15 mouse cellular contexts compared by ENCODE assay signal in the genomic region with DNA sequence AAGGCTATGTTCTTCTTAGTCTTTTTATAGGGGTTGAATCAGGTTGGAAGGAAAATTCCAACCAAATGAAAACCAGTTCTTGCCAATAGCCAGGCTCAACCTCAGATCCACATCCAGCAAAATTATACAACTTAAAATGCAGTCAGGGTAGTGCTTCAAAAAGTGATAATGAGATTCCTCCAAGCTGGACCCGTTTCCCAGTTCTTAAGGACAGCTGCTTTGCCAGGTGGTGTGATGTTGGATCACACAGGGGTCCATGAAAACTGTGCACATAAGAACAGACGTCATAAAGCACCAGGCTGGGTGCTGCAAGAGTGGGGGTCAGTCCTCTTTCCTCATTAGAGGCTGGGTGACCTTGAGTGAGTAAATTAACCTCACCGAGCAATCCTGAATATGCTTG.
DNase-seq lines count a peak whose midpoint lies in the region; ATAC-seq and TF ChIP-seq lines count a peak whose summit lies in the region.
"Had no signal": no experiment of that assay in that cellular context is flagged by ENCODE, and none has a peak within 500 bp of the region (broad histone marks: within the 10 kb centered on the region; RNA-seq: fewer than 3 reads in every experiment).

No protein-coding gene starts in this region.

- peak; percentile 91 for DNase-seq in brain, embryonic 14.5 days (ENCODE audit: low read depth)
- peak; percentile 87 for DNase-seq in forebrain, postnatal 0 days
- DNase-seq in layer of hippocampus, adult 9-11 months: peak; percentile 75
- peak; percentile 77 for DNase-seq in right cerebral cortex, adult 18-20 months
- DNase-seq in retina, embryonic 14.5 days (ENCODE audit: low spot score): no peak
- no peak for DNase-seq in B cell, adult 2 months
- DNase-seq: gastrocnemius, postnatal 10 days; thymus, postnatal 4 days had no signal

- no peak overlapping the region for H3K27ac ChIP-seq in forebrain, postnatal 0 days (ENCODE audit: low read depth, low read length)
- H3K27ac ChIP-seq: heart, embryonic 13.5 days; hindbrain, embryonic 14.5 days; liver, embryonic 15.5 days; macrophage; neural tube, embryonic 12.5 days had no signal

- WGBS in forebrain, postnatal 0 days: 21% methylated on average over 3 of the region's 3 CpGs

- no peak overlapping the region for H3K9ac ChIP-seq in forebrain, postnatal 0 days
- H3K9ac ChIP-seq: heart, embryonic 13.5 days; hindbrain, embryonic 14.5 days; liver, embryonic 15.5 days; neural tube, embryonic 12.5 days had no signal

- no peak overlapping the region for H3K4me3 ChIP-seq in forebrain, postnatal 0 days (ENCODE audit: low read depth, low read length)
- H3K4me3 ChIP-seq: heart, embryonic 13.5 days; liver, embryonic 15.5 days; neural tube, embryonic 12.5 days had no signal

- no peaks in the 10 kb centered on the region for H3K9me3 ChIP-seq in forebrain, postnatal 0 days (ENCODE audit: low read length)
- H3K9me3 ChIP-seq: heart, embryonic 13.5 days; liver, embryonic 15.5 days; neural tube, embryonic 12.5 days had no signal

- no peaks in the 10 kb centered on the region for H3K27me3 ChIP-seq in forebrain, postnatal 0 days (ENCODE audit: insufficient read depth, low read length)
- H3K27me3 ChIP-seq: heart, embryonic 13.5 days; liver, embryonic 15.5 days; neural tube, embryonic 12.5 days had no signal

- no peaks in the 10 kb centered on the region; the same call in 1 of the 2 replicates for H3K4me1 ChIP-seq in forebrain, postnatal 0 days (ENCODE audit: insufficient read depth)
- H3K4me1 ChIP-seq: heart, embryonic 13.5 days; liver, embryonic 15.5 days; neural tube, embryonic 12.5 days had no signal

- H3K4me2 ChIP-seq in forebrain, postnatal 0 days (ENCODE audit: low read depth): no peak overlapping the region
- H3K4me2 ChIP-seq: heart, embryonic 13.5 days; hindbrain, embryonic 14.5 days; liver, embryonic 15.5 days; neural tube, embryonic 12.5 days had no signal

- H3K36me3 ChIP-seq in forebrain, postnatal 0 days (ENCODE audit: insufficient read depth): no peaks in the 10 kb centered on the region
- H3K36me3 ChIP-seq: heart, embryonic 13.5 days; liver, embryonic 15.5 days; neural tube, embryonic 12.5 days had no signal

- TF ChIP-seq POLR2A in brain, embryonic 14.5 days (IDR thresholded peaks at IDR 0.05; ENCODE audit: borderline replicate concordance, extremely low read depth, insufficient read depth, insufficient read length, poor library complexity, severe bottlenecking): no peak

- TF ChIP-seq CTCF in brain, embryonic 14.5 days (IDR thresholded peaks at IDR 0.05; ENCODE audit: borderline replicate concordance, extremely low read depth, insufficient read depth, insufficient read length): no peak
- TF ChIP-seq CTCF in forebrain, postnatal 0 days (IDR thresholded peaks at IDR 0.05; ENCODE audit: low read depth): no peak

- ATAC-seq in forebrain, postnatal 0 days: peak; percentile 96
- ATAC-seq in cerebellum, adult (ENCODE audit: insufficient number of reproducible peaks, low FRiP score, low TSS enrichment): no peak
- ATAC-seq: midbrain, embryonic 16.5 days had no signal

Comparison
In these comparisons a context has a peak if more than half of its experiments do, and no peak if none do; other contexts are left out.
1. DNase-seq: peak in brain, embryonic 14.5 days (single experiment), forebrain, postnatal 0 days (single experiment), layer of hippocampus, adult 9-11 months (single experiment) and right cerebral cortex, adult 18-20 months (single experiment); none in retina, embryonic 14.5 days (single experiment) and B cell, adult 2 months (0 of 2).